Mouse (Mus musculus) left cerebral cortex, adult 18-20 months (tissue): Measurements from ENCODE around the gene Atp2a2. TPM values are rescaled to one million over a fixed set of nuclear protein-coding genes. Genes with fewer than 3 reads are reported as not detected.

Experiments
- DNase-seq, 2 experiments: peaks; one replicate each; pipeline ENCODE4 v3.0.0; 2021 to 2022; ENCODE audit warnings: low spot score in 2 of 2, mixed read lengths in 1 of 2
- long read RNA-seq, 2 experiments: library from polyadenylated mRNA; stranded (forward); transcript quantifications; one replicate each; pipeline ENCODE4 v2.0.0; 2021
- total RNA-seq, 2 experiments: library from RNA; stranded (reverse); gene quantifications; 2 replicates each; pipeline ENCODE4 v1.2.3; 2021

Gene Atp2a2
- 100 to 1,000 TPM; 672 to 715 TPM for total RNA-seq
- long read RNA-seq, experiment 1, full-length matches to known transcripts: 215 of 350 reads
- long read RNA-seq, experiment 1, partial matches to known transcripts: 98 of 350 reads
- long read RNA-seq, experiment 1, other reads (novel, unspliced or antisense): 37 of 350 reads
- long read RNA-seq, experiment 2, full-length matches to known transcripts: 128 of 227 reads
- long read RNA-seq, experiment 2, partial matches to known transcripts: 78 of 227 reads
- long read RNA-seq, experiment 2, other reads (novel, unspliced or antisense): 21 of 227 reads

DNA sequence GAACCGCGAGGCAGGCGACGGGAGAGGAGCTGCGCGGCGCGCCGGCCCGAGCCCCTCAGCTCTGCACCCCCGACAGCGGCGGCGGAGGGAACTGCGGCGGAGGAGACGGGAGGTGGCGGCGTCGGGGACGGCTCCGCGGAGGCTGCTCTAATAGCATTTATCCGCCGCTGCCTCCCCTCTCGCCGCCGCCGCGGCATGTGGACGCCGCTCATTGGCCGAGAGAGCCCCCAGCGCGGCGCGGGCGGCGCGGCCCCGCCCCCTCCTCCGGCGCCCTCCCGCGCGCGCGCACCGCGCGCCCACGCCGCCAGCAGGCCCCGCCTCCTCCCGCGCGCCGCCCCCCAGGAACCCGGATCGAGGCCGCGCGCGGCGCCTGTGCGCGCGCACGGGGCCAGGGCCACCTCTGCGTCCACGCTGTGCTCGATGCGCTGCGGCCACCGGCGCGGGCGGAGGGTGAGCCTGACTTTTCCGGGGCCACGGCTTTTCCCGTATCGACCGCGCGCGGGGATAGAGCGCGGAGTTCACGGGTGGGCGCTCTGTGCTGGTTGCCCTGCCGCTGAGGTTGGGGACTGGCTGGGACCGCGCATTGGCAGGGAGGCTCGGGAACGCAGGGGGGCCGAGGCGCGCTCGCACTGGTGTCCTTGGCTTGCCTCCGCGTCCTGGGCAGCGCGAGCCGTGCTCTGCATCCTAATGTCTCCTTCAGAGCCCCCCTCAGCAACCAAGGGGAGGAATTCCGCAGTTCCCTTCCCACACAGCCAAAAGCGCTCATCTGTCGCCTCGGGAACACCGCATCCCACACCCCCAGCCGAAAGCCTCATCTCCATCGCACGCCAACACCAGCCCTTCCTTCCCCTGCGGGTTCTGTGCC is at the start of gene Atp2a2:
Atp2a2 (minus strand) TSS at position 149 of the 865 bp plus-strand sequence.
- DNase-seq: peak; percentile 85 to 92

DNA sequence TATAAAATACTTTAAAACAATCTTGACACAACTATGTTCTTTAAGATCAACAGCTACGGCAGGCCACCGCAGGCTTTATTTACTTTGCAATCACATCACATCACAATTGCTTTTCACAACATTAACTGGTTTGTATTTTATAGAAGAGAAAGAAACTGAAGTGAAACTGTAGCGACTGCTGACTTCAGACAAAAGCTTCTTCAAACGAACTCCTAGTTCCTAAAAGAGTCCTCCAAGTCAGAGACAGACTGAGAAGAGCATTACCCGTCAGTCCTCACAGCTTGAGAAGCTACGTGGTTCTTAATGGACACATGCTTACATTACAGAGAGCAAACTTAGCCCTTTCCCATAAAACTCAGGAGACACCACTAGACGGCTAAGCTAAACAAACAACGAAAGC is 48.4 kb upstream of the Atp2a2 start:
- DNase-seq: no peak

DNA sequence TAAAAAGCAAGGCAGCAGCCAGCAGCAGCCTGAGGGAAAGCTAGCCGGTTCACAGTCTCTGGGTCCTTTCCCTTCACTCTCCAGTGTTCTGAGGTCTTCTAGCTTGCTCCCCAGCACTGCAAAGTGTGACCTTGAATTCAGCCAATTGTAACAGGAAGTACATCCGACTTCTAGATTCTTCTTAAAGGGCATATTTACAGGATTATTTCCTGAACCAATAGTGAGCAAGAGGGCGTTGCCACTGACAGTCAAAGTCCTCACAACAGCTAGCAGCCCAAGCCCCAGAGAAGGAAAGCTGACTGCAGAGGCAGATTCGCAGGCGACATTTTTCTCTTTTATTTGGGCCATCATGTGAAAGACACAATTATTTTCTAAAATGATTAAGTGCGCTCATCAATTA is 46.6 kb upstream of the Atp2a2 start:
- no peak for DNase-seq

DNA sequence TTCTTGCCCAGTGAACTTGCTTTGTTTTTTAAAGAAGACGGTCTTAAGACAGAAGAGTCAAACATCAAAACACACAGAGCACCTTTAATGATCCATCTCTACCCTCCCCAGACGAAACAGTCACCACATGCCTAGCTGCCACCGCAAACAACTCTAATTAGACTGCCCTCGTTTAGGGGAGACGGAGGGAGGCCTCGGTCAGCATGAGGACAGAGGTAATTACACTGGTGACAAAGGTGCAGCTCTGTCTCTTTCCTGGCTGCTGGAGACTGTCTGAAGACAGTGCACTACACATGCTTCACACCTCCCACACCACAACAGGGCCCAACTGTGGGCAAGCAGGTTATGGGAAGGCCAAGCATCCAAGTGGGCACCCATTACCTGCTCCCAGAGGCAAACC is 45.8 kb upstream of the Atp2a2 start:
- no peak for DNase-seq

DNA sequence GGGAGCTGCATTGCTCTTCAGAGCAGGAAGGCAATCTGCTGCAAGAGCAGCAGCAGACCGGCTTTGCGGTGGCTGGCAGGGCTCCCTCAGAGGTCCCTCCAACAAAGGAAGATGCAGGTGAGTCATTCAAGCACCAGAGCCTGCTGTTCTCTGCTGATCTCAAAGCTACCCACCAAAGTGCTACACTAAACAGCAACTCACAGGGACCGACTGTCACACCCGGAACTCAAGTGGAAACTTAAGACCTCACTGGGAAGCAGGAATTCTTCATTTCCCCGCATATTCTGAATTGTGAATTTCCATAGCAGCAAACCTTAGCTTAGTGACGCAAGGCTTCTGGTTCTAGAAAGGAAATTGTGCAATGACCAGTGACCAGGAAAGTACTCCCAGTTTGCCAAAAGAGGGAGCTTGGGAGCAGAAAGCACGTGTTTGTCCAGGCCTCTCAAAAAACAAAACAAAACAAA is 45.3 kb upstream of the Atp2a2 start:
- peak; percentile 52 to 54 for DNase-seq

DNA sequence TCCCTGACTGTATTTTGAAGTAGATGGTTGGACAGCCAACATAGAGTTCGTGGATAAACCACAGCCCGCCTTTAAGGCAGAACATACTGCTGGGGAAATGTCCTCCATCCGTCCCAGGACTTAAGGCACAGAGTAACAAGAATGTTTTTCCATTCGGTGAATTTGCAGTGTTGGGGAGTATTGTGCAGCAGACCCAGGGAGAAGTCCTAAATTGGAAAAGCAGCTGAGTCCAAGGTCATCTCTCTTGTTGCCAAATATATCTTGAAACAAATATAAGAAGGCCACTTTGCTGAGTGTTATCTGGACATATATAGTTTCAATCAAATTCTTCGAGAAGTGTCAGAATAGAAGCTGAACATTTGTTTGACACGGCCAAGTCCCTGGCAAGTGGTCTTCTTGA is 41.4 kb upstream of the Atp2a2 start:
- DNase-seq: no peak

DNA sequence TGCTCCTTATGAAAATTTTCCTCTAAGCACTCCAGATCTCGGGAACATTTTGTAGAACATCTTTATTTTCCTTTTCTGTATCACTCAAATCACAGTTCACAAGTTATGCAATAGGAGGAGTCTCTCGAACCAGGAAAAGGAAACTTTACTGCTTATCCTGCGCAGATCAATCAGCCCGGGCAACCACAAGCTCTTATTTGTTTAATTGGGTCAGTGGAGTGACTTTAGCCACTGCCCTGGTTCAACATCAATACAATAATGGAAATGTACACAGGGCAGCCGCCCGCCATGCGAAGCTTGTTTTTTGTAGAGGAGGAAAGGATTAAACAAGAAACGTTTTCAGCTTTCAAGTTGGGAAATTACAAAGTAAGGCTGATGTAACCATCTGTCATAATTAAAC is 39.8 kb upstream of the Atp2a2 start:
- DNase-seq: no peak

DNA sequence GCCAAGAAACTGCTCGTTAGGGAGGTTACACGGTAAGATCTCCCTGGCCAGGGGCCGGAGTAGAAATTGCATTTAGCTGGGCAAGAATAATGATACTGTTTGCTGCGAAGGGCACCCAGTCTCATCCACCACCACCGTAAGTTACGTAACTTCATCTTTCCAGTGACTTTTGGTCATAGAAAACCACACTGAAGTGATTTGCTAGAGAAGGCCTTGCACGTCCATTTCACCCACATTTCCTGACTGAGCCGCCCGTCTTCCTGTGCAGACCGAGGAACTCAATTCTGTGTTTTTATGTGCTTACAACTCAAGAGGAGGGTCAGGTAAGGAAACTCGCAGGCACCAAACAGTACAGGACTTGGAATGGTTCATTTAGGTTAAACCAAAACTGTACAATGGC is 36.1 kb upstream of the Atp2a2 start:
- no peak for DNase-seq

DNA sequence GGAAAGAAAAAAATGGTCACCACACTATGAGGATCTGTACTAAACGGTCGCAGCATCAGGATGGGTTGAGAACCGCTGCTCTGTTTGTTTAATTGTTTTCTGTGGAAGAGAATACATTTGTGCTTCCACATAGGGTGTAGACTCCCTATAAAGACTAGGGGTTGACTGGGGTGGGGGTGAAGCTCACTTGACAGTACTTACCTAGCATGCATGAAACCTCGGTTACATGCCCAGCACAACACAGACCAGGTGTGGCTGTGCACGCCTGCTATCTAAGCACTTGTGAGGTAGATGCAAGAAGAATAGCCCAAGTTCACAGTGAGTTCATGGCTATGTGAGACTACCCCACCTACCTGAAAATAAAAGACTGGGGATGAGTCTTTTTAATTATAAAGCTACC is 35.6 kb upstream of the Atp2a2 start:
- DNase-seq: no peak

DNA sequence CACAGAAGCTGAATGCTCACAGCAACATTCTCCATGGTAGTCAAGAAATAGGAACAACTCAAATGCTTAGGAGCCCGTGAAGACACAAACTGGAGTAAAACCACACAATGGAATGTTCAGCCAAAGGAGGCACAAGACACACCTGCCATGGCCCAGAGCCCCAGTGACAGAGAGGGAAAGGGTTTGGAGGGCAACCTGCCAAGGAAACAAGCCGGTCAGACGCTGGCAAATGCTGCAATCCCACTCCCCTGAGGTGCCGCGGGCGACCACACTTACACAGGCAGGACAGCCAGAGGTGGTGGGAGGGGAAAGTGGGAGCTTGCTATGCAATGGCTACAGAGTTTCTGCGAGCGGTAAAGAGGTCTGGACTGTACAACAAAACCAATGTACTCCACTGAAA is 31.9 kb upstream of the Atp2a2 start:
- no peak for DNase-seq

DNA sequence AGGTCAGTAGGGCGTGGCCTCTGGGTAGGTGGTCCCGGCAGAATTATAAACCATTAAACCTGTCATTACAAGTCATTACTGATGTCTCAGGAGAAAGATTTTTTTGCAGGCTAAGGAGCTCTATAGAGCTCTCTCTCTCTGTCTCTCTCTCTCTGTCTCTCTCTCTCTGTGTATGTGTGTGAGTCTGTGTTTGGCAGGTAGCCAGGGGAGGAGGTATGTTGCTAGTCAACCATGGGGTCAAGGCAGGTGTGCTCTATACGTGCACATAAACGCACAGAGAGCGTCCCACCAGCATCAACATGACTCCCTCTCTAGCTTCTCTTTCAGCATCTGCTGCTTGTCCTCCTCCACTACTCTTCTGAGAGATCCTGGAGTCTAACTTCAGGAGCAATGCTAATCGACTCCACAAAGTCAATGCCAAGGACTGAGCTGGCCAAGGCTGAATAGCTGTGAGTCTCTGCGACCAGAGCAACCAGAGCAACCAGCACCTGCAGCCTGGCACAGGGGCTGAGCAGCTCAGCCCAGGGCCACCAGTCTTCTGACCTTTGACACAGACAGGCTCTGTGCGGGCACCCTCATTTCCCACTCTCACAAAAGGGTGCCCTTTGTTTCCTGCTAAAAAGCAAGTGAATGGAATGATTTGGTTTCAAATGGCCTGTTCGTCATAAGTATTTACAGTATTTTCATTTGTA is 28.0 kb upstream of the Atp2a2 start:
- no peak for DNase-seq

DNA sequence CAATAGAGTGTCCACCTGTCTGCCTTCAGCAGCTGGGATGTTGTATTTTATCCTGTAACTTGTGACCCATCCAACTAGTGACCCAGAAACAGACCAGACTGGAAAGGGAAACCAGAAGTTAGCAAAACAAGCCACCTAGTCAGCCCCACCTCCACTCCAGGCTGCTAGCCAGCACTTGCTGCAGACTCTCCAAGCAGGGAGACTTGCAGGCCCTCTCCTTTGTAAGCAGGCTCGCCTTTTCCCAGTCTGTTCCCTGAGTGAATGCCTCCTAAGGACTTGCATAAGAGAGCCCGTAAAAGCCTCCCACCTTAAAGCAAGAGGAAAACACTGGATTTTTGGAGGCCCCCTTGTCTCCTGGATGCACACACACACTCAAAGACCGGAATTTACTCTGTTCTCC is 27.3 kb upstream of the Atp2a2 start:
- DNase-seq: peak; percentile 58 to 70

DNA sequence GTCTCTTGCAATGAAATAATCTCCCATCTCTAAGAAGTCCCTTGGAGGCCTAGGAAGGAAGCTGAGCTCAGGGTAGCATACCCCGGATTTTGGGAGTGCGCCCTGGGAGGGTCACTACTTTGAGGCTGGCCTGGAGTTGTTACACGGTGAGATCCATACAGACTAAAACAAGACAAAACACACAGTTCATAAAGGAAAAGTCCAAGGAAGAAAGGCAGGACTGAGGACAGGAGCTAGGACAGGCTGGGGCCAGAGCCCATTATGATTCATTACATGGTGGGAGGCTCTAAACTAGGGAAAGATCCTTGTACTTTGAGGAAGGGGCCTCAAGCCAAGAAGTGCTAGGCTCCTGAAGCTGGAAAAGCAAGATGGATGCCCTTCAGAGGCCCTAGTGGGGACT is 26.6 kb upstream of the Atp2a2 start:
- no peak for DNase-seq

DNA sequence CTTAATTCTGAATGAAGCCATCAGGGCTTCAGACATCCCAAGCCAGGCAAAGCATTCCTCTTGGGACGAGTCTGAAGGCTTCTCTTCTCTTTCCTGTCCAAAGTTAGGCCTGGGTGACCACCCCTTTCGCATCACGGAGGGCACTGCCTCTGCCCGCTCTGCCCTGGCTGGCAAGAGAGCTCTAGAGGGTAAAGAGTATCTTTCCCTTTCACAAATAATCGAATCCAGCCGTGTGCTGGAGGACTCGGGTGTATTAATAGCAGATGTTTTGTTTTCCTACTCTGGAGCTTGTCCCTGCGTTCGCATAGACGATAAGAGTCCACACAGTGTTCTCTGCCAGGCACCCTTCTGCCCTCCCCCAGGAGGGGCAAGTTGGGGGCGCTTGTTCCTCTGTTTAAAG is 25.7 kb upstream of the Atp2a2 start:
- DNase-seq: no peak

DNA sequence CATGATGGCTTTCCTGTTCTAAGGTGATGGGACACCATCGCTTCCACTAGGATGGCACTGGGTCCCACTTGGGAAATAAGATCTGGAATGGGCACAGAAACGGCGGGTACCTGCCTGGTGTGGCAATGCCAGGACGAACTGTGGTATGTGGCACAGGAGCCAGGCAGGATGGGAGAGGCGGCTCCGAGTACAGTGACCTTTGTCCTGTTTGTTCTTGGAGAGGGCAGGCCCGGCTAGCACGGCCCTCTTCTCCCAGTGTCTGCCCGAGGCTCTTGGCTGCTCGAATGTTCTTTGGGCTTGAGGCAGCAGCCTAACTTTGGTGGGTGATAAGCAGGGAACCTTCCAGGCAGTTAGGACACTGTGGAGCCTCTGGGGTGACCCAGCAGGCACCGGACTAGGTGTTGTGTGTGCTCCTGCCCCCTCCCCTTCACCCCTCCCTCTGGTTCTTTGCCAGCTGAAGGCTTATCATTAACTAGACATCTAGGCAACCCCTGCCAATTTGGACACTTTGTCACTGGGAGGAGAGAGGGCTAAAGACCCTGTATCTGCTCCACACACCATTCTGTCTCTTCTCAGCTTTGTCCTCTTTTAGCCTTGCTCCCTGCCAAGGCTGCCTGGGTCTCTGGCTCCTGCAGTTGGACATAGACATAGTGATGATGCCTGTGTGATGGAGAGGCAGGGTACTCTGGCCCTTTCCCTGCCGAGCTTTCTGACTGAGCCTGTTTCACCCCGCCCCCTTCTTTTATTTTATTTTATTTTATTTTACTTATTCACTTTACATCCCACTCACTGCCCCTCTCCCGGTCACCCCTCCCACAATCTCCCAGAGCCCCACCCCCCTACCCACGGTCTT is 25.1 kb upstream of the Atp2a2 start:
- DNase-seq: no peak

DNA sequence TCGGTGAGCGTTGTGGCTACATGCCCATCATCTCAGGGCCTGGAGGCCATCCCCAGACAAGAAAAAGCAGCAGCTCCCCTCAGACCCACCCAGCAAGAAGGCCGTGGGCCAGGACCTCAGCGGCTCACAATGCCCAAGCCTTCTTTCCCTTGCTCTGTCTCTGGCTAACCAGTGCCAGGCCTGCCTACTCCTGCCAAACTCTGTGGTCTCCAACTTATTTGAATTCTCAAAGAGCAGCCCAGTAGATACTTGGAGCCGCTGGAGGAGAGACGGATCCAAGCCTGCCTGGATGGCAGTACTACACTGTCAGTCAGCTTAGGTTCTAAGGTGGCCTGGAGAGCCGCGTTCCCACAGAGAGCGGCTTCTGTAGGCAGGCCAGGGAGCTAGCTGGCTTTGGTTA is 24.4 kb upstream of the Atp2a2 start:
- DNase-seq: peak in 1 of 2 experiments; percentile 35

DNA sequence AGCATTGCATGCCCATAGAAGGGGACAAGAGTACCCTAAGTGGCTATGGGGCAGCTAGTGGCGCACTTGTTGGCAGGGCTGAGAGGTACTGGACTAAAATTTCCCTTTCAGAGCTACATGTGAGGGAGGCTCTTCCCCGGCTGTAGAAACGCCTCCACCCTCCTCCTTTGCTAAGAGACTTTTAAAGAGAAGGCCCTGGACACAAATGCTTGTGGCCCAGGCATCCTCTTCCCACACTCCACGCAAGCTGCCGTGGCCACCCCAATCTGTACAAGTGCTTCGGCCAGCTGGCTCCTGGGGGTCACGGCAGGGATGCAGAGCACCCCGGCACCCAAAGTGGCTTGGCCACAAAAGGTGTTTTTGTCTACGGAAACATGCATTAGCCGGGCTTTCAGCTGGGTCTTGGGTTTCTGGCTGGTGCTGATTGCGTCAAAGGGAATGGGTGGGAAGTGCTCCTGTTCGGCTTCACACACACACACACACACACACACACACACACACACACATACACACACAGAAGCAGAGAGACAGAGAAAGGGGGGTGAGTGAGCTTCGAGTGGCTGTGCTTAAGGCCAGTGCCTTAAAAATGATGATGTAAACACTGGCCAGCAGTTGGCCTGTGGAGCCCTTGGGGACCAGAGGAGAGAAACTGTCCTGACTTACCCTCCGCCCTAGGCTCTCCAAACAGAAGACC is 23.4 kb upstream of the Atp2a2 start:
- peak in 1 of 2 experiments; percentile 33 for DNase-seq

DNA sequence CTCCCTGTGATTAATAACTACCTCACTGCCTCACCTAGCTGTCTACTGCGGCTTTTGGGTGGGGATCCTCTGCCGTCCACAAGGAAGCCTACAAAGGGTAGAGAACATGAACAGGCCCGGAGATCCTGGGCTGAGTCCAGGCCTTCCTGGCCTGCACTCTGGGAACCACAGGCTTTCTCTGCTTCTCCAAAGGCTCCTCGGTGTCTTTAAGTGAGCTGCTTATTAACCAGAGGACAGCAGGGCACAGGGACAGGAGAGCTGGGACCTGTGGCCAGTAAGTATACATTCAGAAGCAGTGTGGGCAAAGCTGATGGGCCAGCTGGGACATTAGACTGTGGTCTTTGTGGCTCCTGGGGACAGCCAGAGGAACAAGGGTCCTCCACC is 22.8 kb upstream of the Atp2a2 start:
- DNase-seq: no peak

DNA sequence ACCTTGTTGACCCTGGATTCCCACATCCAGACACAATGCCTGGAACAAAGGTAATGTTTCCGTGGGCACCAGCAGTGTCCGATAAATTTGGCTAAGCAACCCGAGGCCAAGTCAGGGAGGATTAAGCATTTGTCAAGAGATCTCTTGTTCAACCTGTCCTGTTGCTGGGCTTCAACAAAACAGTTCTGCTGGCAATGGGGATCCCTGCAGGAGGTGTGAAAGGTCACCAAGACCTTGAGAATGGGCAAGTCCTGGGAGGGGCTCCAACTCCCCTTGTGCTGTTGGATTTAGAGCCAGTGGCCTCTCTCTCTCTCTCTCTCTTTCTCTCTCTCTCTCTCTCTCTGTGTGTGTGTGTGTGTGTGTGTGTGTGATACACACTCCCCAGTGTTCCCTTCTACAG is 22.2 kb upstream of the Atp2a2 start:
- no peak for DNase-seq

DNA sequence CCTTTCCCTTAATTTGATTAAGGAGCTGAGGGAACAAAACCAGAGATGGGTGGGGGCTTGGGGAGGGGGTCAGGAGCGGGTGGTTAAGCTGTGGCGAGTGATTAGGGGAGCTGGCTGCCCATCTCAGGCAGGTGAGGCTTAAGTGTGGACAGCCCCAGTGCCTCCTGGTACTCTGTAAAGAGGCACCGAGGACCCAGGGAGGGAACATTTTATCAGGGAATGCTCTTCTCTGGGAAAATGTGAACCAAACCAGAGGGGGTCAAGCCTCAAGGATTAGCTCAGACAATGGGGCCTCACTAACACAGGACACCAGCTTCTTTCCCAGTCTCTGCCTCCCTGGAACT is 19.1 kb upstream of the Atp2a2 start:
- no peak for DNase-seq
